Mouse (Mus musculus): ENCODE results near the gene Rnf157. TPM values are rescaled to one million over a fixed set of nuclear protein-coding genes. Genes with fewer than 3 reads are reported as not detected.
"Not testable (repeated sequence)": the region's sequence is repeated elsewhere in the genome, so short reads cannot be mapped to it uniquely, and the experiment has no call there.

Gene Rnf157
- polyA plus RNA-seq, 1 experiment from 2014 or later = 4.9 TPM

DNA sequence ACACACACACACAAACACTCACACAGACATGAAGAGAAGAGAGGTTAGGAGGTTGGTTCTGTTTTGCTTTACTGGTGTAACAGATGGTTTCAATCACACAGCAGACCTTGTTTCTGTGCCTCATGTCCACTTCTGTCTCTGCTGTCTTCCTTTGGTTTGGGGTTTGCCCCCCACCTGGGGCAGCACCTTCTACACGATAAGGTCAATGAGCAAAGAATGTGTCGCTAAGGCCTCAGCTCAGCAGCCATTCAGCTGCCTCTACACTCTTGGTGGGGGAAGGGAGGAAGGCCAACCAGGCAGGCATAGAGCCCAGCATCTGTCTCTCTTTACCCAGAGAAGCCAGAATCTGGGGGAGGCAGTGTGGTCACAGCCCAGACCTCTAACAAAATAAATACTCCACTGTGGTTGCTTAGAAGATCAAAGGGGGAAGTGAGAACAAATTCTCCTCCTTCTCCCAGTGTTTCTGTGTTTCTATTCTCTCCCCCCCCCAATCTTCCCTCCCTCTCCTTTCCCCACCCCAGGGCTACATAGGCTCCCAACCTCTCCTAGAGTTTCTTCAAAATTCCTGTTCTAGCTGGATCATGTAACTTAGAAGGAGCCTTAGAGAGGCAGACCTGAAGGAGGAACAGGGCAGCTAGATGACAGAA is 5.5 kb upstream of the Rnf157 start:
- Histone ChIP-seq H3K36me3 (ENCODE audit: control insufficient read depth, insufficient read depth) (no peaks in the 10 kb centered on the region), H3K4me3 (ENCODE audit: low read depth, low read length) (no peak overlapping the region), H3K9me3 (ENCODE audit: control insufficient read depth) (no peaks in the 10 kb centered on the region), H3K4me2 (replicated peaks; ENCODE audit: low read depth) (no peak overlapping the region), H3K9ac (ENCODE audit: low read depth, low read length) (no peak overlapping the region), H3K4me1 (replicated peaks; ENCODE audit: control insufficient read depth, insufficient read depth, low read length) (peaks cover 1% of the 10 kb centered on the region), H3K27me3 (replicated peaks; ENCODE audit: control insufficient read depth, insufficient read depth, low read length) (no peaks in the 10 kb centered on the region), H3K27ac (ENCODE audit: low read depth, low read length) (no peak overlapping the region)
- no peak for ATAC-seq
- WGBS = 24% methylated on average over 2 of the region's 2 CpGs
- no peak for TF ChIP-seq CTCF (IDR thresholded peaks at IDR 0.05; ENCODE audit: low read depth)

DNA sequence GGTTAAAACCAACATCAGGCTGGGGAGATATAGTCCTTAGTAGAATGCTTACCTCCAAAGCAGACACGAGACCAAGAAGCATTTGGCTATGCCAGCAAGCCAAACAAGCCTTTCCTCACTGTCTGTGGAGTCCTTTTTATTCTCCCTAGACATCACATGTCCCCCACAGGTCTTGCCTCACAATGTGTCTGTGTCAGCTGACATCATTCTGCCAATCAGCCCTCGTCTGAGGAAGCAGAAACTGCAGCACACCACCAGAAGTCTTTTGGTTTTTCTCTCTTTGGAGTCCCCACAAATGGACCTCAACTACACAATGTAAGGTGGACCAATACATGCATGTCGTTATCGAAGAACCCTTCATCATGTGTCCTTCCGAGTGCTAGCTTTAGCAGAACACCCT is 4.2 kb upstream of the Rnf157 start:
- H3K27ac ChIP-seq (ENCODE audit: low read depth, low read length) = no peak overlapping the region
- no peak overlapping the region for H3K4me3 ChIP-seq (ENCODE audit: low read depth, low read length)
- no peak overlapping the region for H3K4me2 ChIP-seq (replicated peaks; ENCODE audit: low read depth)
- no peak overlapping the region for H3K9ac ChIP-seq (ENCODE audit: low read depth, low read length)
- no peak for TF ChIP-seq CTCF (IDR thresholded peaks at IDR 0.05; ENCODE audit: low read depth)
- H3K4me1 ChIP-seq (replicated peaks; ENCODE audit: control insufficient read depth, insufficient read depth, low read length) = peaks cover 4% of the 10 kb centered on the region
- 91% methylated on average over 5 of the region's 5 CpGs for WGBS
- no peaks in the 10 kb centered on the region for H3K36me3 ChIP-seq (ENCODE audit: control insufficient read depth, insufficient read depth)
- H3K27me3 ChIP-seq (replicated peaks; ENCODE audit: control insufficient read depth, insufficient read depth, low read length) = no peaks in the 10 kb centered on the region
- no peak for ATAC-seq
- no peaks in the 10 kb centered on the region for H3K9me3 ChIP-seq (ENCODE audit: control insufficient read depth)

DNA sequence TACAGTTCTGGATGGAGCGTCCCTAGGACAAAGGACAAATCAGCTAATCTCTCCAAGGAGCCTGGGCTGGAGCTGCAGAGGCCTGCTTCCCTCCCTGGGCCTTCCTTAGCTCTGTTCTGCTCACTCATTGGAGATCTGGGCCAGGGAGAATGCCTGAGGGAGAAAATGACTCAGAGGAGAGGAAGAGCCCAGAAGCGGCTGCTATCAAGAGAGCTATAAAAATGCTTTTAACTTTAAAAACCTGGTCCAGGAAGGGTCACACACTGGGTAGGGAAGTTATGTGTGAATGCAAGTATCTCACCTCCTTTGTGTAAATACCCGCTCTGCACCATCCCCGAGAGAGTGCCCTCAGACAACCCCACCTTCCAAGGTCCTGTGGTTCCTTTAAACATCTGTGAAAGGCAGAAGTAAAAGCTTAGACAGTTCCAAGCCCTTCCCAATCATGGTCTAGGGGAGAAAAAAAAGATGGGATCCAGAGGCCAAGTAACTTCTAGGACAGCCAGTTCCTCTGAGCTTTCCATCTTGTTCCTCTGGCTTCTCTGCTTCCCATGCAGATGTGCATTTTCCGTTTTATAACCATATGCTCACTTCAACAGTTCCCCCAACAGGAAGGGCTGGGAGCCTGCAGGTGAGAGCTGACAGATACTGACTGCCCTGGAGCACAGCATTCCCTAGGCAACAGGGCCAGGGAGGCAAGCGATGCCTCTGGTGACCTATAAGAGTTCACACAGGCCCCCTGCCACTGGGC is 3.5 kb upstream of the Rnf157 start:
- H3K36me3 ChIP-seq (ENCODE audit: control insufficient read depth, insufficient read depth) = no peaks in the 10 kb centered on the region
- H3K27ac ChIP-seq (ENCODE audit: low read depth, low read length) = no peak overlapping the region
- ATAC-seq = no peak
- H3K4me3 ChIP-seq (ENCODE audit: low read depth, low read length) = no peak overlapping the region
- H3K4me1 ChIP-seq (replicated peaks; ENCODE audit: control insufficient read depth, insufficient read depth, low read length) = peaks cover 4% of the 10 kb centered on the region
- no peak overlapping the region for H3K4me2 ChIP-seq (replicated peaks; ENCODE audit: low read depth)
- no peaks in the 10 kb centered on the region for H3K9me3 ChIP-seq (ENCODE audit: control insufficient read depth)
- WGBS = 42% methylated on average over 6 of the region's 6 CpGs
- no peak overlapping the region for H3K9ac ChIP-seq (ENCODE audit: low read depth, low read length)
- TF ChIP-seq CTCF (IDR thresholded peaks at IDR 0.05; ENCODE audit: low read depth) = no peak
- no peaks in the 10 kb centered on the region for H3K27me3 ChIP-seq (replicated peaks; ENCODE audit: control insufficient read depth, insufficient read depth, low read length)

DNA sequence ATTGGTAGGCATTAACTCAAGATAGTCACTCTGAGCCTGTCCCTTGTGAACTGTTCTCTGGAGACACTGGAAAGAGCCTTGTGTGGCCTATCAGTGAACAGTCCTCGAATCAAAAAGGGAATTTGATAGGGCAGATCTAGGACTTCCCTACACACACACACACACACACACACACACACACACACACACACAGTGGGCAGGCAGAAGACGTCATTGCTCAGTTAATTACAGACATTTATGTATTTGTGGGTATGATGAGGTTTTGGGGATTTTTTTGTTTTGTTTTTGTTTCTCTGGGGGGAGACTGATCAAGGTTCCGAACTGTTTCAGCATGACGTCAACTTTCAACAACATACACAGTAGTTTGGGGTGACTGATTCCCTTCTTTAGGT is 795 bp upstream of the Rnf157 start:
- Histone ChIP-seq H3K9ac (ENCODE audit: low read depth, low read length) (no peak overlapping the region), H3K36me3 (ENCODE audit: control insufficient read depth, insufficient read depth) (no peaks in the 10 kb centered on the region), H3K4me3 (ENCODE audit: low read depth, low read length) (no peak overlapping the region), H3K9me3 (ENCODE audit: control insufficient read depth) (no peaks in the 10 kb centered on the region), H3K27me3 (replicated peaks; ENCODE audit: control insufficient read depth, insufficient read depth, low read length) (no peaks in the 10 kb centered on the region), H3K27ac (ENCODE audit: low read depth, low read length) (no peak overlapping the region), H3K4me2 (replicated peaks; ENCODE audit: low read depth) (peak overlapping the region; percentile 99), H3K4me1 (replicated peaks; ENCODE audit: control insufficient read depth, insufficient read depth, low read length) (peaks cover 4% of the 10 kb centered on the region)
- no peak for ATAC-seq
- WGBS = 72% methylated on average over 4 of the region's 4 CpGs
- no peak for TF ChIP-seq CTCF (IDR thresholded peaks at IDR 0.05; ENCODE audit: low read depth)

DNA sequence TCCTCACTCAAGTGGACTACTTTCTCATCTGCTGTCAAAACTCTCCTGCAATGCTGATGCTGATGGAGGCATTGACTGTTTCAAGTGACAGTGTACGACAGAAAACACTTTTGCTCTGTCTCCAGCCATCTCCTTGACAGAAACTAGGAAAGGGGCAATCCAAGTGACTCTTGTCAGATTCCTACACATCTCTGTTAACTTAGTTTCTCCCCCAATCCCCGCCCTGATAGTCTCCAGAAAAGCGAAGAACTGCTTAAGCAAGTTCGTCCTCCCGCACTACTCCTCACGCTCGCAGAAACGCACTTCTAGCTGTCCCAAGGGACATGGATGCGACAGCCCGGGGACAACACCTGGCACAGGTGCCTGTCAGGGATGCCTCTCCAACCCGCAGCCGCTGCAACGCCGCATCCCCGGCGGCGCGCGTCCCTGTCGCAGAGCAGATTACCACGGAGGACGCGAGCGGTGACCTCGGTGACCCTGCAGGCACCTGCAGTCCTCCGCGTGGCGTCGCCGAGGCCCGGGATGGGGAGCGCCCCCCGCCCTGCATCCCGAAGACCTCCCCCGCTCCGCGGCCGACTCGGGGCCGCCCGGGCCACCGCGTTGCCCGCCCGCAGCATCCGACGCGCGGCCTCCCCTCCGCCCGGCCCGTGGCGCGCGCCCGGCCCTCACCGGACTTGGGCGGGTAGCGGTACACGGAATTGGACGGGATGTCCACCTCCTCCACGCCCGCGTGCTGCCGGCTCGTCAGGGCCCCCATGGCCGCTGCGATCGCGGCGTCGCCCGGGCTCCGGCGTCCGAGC is 604 bp downstream of the Rnf157 start:
- Histone ChIP-seq H3K27ac (ENCODE audit: low read depth, low read length) (no peak overlapping the region), H3K4me2 (replicated peaks; ENCODE audit: low read depth) (peak overlapping the region; percentile 99), H3K36me3 (ENCODE audit: control insufficient read depth, insufficient read depth) (no peaks in the 10 kb centered on the region), H3K4me3 (ENCODE audit: low read depth, low read length) (peak overlapping the region; percentile 73), H3K4me1 (replicated peaks; ENCODE audit: control insufficient read depth, insufficient read depth, low read length) (peaks cover 4% of the 10 kb centered on the region), H3K9me3 (ENCODE audit: control insufficient read depth) (no peaks in the 10 kb centered on the region), H3K9ac (ENCODE audit: low read depth, low read length) (peak overlapping the region; percentile 69), H3K27me3 (replicated peaks; ENCODE audit: control insufficient read depth, insufficient read depth, low read length) (no peaks in the 10 kb centered on the region)
- TF ChIP-seq CTCF (IDR thresholded peaks at IDR 0.05; ENCODE audit: low read depth) = no peak
- ATAC-seq = peak; percentile 28
- WGBS = under 1% methylated on average over 55 of the region's 76 CpGs

DNA sequence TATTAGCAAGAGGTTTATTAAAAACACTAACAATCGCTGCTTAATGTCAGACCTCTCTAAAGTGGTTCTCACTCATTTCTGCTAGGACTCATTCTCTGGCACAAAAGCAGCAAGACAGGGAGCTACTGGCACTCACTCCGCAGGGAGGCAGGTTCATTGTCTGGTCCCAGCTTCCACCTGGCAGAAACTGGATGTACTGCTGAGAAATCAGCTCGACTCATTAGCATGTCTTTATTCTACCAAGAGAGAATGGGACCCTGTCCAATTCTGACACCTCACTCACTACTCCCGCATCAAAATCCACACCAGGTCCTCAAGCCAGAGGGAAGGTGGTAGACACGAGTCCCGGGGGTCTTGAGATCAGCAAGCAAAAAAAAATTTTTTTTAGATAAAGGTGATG is 1.2 kb downstream of the Rnf157 start:
- WGBS = 49% methylated on average over 6 of the region's 6 CpGs
- ATAC-seq = no peak
- Histone ChIP-seq H3K27ac (ENCODE audit: low read depth, low read length) (no peak overlapping the region), H3K4me1 (replicated peaks; ENCODE audit: control insufficient read depth, insufficient read depth, low read length) (peaks cover 4% of the 10 kb centered on the region), H3K4me2 (replicated peaks; ENCODE audit: low read depth) (peak overlapping the region; percentile 99), H3K36me3 (ENCODE audit: control insufficient read depth, insufficient read depth) (no peaks in the 10 kb centered on the region), H3K9ac (ENCODE audit: low read depth, low read length) (no peak overlapping the region), H3K4me3 (ENCODE audit: low read depth, low read length) (peak overlapping the region; percentile 73; the same call in 1 of the 2 replicates), H3K27me3 (replicated peaks; ENCODE audit: control insufficient read depth, insufficient read depth, low read length) (no peaks in the 10 kb centered on the region), H3K9me3 (ENCODE audit: control insufficient read depth) (no peaks in the 10 kb centered on the region)
- TF ChIP-seq CTCF (IDR thresholded peaks at IDR 0.05; ENCODE audit: low read depth) = no peak

DNA sequence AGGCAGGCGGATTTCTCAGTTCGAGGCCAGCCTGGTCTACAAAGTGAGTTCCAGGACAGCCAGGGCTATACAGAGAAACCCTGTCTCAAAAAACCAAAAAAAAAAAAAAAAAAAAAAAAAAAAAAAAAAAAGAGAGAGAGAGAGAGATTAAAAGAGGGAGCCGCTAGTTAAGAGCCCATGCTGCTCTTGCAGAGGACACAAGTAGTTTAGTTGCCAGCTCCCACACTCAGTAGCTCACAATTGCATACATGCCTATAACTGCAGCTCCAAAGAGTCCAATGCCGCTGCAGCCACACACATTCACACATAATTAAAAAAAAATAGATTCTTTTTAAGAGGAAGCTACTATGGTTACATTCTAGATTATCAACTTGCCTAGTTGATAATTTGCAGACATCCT is 2.4 kb downstream of the Rnf157 start:
- H3K4me1 ChIP-seq (replicated peaks; ENCODE audit: control insufficient read depth, insufficient read depth, low read length); ATAC-seq: not testable (repeated sequence)

More for the DNA sequence above, 2.4 kb downstream of the Rnf157 start:
- not testable (repeated sequence) for H3K36me3 ChIP-seq (ENCODE audit: control insufficient read depth, insufficient read depth); H3K9ac ChIP-seq (ENCODE audit: low read depth, low read length); H3K4me3 ChIP-seq (ENCODE audit: low read depth, low read length); H3K27ac ChIP-seq (ENCODE audit: low read depth, low read length); H3K27me3 ChIP-seq (replicated peaks; ENCODE audit: control insufficient read depth, insufficient read depth, low read length); H3K9me3 ChIP-seq (ENCODE audit: control insufficient read depth); H3K4me2 ChIP-seq (replicated peaks; ENCODE audit: low read depth)
- 92% methylated on average over 4 of the region's 4 CpGs for whole genome bisulfite sequencing
